Mouse (Mus musculus) limb, embryonic 15.5 days (tissue): ENCODE measurements around the gene Olfr655. TPM values are rescaled to one million over a fixed set of nuclear protein-coding genes. Genes with fewer than 3 reads are reported as not detected.

Experiments used
- ATAC-seq: fragments of 200-750 bp; cut with Nextera tagmentation; 2 replicates; pipeline ENCODE4 v1.8.0; 2017; ENCODE audit warnings: low read depth, moderate TSS enrichment; ENCODE audit not compliant: insufficient number of reproducible peaks, low FRiP score, low TSS enrichment
- H3K27ac ChIP-seq: fragments of 300-500 bp; sonication (generic); 2 replicates; pipeline ENCODE4 v1.5.1; 2015; ENCODE audit warnings: moderate library complexity, mild to moderate bottlenecking, inconsistent platforms
- H3K27me3 ChIP-seq: fragments of 300-500 bp; sonication (generic); 2 replicates; pipeline ENCODE4 v1.6.1; 2015; ENCODE audit warnings: inconsistent platforms
- H3K36me3 ChIP-seq: fragments of 300-500 bp; sonication (generic); 2 replicates; pipeline ENCODE4 v1.6.1; 2015; ENCODE audit warnings: inconsistent platforms
- H3K4me1 ChIP-seq: fragments of 300-500 bp; sonication (generic); 2 replicates; pipeline ENCODE4 v1.6.1; 2015; ENCODE audit warnings: inconsistent platforms
- H3K4me2 ChIP-seq: fragments of 300-500 bp; sonication (generic); 2 replicates; pipeline ENCODE4 v1.6.1; 2015; ENCODE audit warnings: mild to moderate bottlenecking, inconsistent platforms
- H3K4me3 ChIP-seq: fragments of 300-500 bp; sonication (generic); 2 replicates; pipeline ENCODE4 v1.5.1; 2015; ENCODE audit warnings: mild to moderate bottlenecking, inconsistent platforms
- H3K9ac ChIP-seq: fragments of 300-500 bp; sonication (generic); 2 replicates; pipeline ENCODE4 v1.6.1; 2015; ENCODE audit warnings: inconsistent platforms
- H3K9me3 ChIP-seq: fragments of 300-500 bp; sonication (generic); 2 replicates; pipeline ENCODE4 v1.6.1; 2016; ENCODE audit warnings: inconsistent platforms
- WGBS: fragments of 180-500 bp; shearing (Covaris S2); methylation state at CpG from one replicate; pipeline ENCODE4 v1.1.7; 2015; 5-methylcytosine and 5-hydroxymethylcytosine counted together
- polyA plus RNA-seq: library from polyadenylated mRNA; unstranded; fragments of >200 nt; fragmentation: Nextera tagmentation; extraction: Ambion mirVana; gene quantifications from 2 replicates; pipeline ENCODE4 v1.2.1, GENCODE M21; 2015

The Olfr655 gene
- not detected in 2 replicates for polyA plus RNA-seq

DNA sequence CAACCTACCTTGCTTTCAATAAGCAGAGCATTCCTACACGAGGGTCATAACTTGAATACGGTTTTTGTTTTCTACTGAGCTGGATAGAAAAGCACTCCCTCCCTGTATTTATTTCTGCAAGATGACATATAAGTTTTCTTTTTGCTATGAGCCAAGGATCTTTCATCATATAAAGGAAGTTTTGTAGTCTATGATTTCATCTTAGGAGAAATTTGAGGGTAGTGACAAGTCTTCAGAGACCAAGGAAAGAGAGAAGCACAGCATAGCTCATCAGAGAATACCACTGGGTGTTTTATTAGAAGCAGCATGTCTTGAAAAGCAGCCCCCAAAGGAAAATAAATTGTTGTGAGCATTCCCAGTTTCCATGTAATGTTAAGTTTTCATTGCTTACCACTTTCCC is at the start of gene Olfr655:
Olfr655 (minus strand) TSS at position 101 of the 400 bp plus-strand sequence.
- WGBS: 85% methylated on average over 2 of the region's 2 CpGs
- Histone ChIP-seq H3K36me3 (no peaks in the 10 kb centered on the region), H3K4me3 (no peak within 1 kb of the TSS), H3K9me3 (no peaks in the 10 kb centered on the region), H3K4me1 (no peaks in the 10 kb centered on the region), H3K27ac (no peak within 1 kb of the TSS), H3K4me2 (no peak within 1 kb of the TSS), H3K27me3 (no peaks in the 10 kb centered on the region), H3K9ac (no peak within 1 kb of the TSS)
- ATAC-seq: no peak

DNA sequence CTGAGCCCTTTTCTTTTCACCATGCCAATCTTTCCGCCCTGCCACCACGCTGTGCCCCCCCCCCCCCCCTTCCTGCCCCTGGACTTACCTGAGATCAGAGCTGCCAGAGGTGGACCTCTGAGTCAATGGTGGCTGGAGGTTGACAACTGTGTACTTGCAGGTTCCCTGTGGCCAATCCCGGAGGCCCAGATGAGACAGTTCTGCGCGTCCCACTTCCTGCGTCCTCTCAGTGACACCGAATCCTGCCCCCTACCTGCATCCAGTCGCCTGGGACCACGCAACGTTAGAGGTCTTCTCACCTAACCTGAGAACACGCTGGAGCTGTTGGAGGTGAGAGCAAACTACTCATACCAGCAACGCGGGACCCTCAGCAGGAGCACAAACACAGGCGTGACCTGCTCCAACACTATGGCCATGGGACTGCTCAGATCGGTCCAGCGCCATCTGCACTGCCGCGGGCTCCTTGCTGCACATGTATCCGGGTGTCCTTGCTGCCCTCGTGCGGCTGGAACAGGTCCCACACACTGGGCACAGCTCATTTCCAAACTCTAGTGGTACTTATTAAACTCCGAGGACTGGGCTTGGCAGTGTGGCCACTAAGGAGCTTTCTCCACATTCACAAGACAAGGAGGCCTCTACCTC is 45.4 kb upstream of the Olfr655 start, which contains the start of gene Olfr658:
Olfr658 (minus strand) TSS at position 465 of the 642 bp plus-strand sequence.
- Histone ChIP-seq H3K4me1 (no peaks in the 10 kb centered on the region), H3K27me3 (no peaks in the 10 kb centered on the region), H3K36me3 (no peaks in the 10 kb centered on the region), H3K27ac (no peak within 1 kb of the TSS), H3K4me3 (no peak within 1 kb of the TSS), H3K9ac (no peak within 1 kb of the TSS), H3K9me3 (no peaks in the 10 kb centered on the region), H3K4me2 (peak within 1 kb of the TSS; percentile 22; the same call in 1 of the 2 replicates)
- 23% methylated on average over 20 of the region's 22 CpGs for WGBS
- no peak for ATAC-seq

DNA sequence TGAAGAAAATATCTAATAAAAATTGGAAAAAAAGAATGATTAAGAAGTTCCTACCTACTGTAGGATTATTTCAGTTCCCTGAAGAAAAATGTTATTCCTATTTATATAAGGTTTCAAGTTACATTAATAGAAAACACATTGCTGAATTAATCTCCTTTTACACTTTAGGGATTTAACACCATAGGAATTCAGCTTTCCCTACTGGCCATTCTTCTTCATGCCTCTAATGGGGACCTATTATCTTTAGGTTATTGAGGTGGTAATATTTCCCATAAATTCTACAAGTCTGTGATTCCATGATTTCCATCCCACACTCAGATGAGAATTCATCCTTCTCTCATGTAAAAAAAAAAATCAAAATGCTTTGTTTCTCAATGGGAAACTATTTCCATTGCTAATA is 22.9 kb upstream of the Olfr655 start, which contains the start of gene Olfr657:
Olfr657 (plus strand) TSS at position 301 of the 400 bp plus-strand sequence.
- no peaks in the 10 kb centered on the region for H3K36me3 ChIP-seq
- no peak within 1 kb of the TSS for H3K9ac ChIP-seq
- no peak for ATAC-seq
- no peaks in the 10 kb centered on the region for H3K27me3 ChIP-seq
- H3K4me1 ChIP-seq: no peaks in the 10 kb centered on the region
- H3K9me3 ChIP-seq: no peaks in the 10 kb centered on the region
- H3K4me3 ChIP-seq: no peak within 1 kb of the TSS
- H3K4me2 ChIP-seq: no peak within 1 kb of the TSS
- no peak within 1 kb of the TSS for H3K27ac ChIP-seq

- Histone ChIP-seq H3K27me3 (no peaks in the 10 kb centered on the region), H3K27ac (no peak within 1 kb of the TSS), H3K4me2 (no peak within 1 kb of the TSS), H3K9me3 (no peaks in the 10 kb centered on the region), H3K4me1 (no peaks in the 10 kb centered on the region), H3K9ac (no peak within 1 kb of the TSS), H3K4me3 (no peak within 1 kb of the TSS), H3K36me3 (no peaks in the 10 kb centered on the region)
- no peak for ATAC-seq
- WGBS: 82% methylated on average over 4 of the region's 4 CpGs
Observed at GRCm38 (mm10) chr7:104613655-104614054, 12.1 kb upstream of the Olfr655 start, which contains the start of gene Olfr656. Olfr656 (plus strand) TSS chr7:104613955.

GRCm38 (mm10) chr7:104604727-104605126 is 3.1 kb upstream of the Olfr655 start:
- no peaks in the 10 kb centered on the region for H3K36me3 ChIP-seq
- no peaks in the 10 kb centered on the region for H3K27me3 ChIP-seq
- H3K9ac ChIP-seq: no peak overlapping the region
- H3K4me1 ChIP-seq: no peaks in the 10 kb centered on the region
- ATAC-seq: no peak
- H3K4me2 ChIP-seq: no peak overlapping the region
- no peaks in the 10 kb centered on the region for H3K9me3 ChIP-seq
- H3K27ac ChIP-seq: no peak overlapping the region
- H3K4me3 ChIP-seq: no peak overlapping the region

DNA sequence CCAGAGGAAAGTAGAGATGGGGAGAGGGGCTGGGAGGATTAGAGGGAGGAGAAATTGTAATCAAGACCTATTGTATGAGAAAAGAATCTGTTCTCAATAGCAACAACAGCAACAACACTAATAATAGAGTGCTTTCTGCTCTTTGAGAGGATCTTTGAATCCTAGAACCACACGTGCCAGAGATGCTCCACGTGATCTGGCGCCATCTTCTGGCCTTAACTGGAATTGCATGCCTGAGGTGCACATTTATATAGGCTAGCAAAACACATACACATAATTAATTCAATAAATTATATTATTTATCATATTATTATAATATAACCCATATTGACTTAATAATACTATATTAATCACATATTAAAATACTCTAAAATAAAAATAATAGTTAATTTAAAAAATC is 1.6 kb upstream of the Olfr655 start:
- H3K27me3 ChIP-seq: no peaks in the 10 kb centered on the region
- 6% methylated on average over 3 of the region's 3 CpGs for WGBS
- H3K36me3 ChIP-seq: no peaks in the 10 kb centered on the region
- ATAC-seq: no peak
- H3K27ac ChIP-seq: no peak overlapping the region
- H3K9me3 ChIP-seq: no peaks in the 10 kb centered on the region
- no peak overlapping the region for H3K9ac ChIP-seq
- no peak overlapping the region for H3K4me3 ChIP-seq
- no peak overlapping the region for H3K4me2 ChIP-seq
- no peaks in the 10 kb centered on the region for H3K4me1 ChIP-seq

GRCm38 (mm10) chr7:104588274-104588673 is 13.3 kb downstream of the Olfr655 start:
- H3K9ac ChIP-seq: no peak overlapping the region
- no peak for ATAC-seq
- no peak overlapping the region for H3K4me3 ChIP-seq
- no peaks in the 10 kb centered on the region for H3K27me3 ChIP-seq
- no peaks in the 10 kb centered on the region for H3K36me3 ChIP-seq
- 84% methylated on average over 5 of the region's 5 CpGs for WGBS
- H3K9me3 ChIP-seq: no peaks in the 10 kb centered on the region
- H3K27ac ChIP-seq: no peak overlapping the region
- no peaks in the 10 kb centered on the region for H3K4me1 ChIP-seq
- H3K4me2 ChIP-seq: no peak overlapping the region

DNA sequence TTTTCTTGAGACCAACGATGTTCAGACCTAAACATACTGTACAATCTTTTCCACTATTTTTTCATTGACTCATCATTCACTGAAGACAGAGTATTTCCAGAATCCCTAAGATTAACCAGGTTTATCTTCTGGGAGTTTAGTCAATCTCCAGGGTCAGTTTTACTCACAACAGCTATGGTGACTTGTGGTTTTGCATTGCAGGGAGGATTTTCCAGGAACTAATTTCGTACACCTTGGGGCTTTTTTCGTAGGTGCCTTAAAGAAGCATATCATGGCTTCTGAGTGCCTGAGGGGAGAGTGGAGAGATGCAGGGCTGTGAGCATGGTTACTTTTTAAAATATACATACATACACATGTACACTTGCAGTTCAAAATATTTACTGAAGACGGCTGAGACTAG is 14.9 kb downstream of the Olfr655 start, which contains the start of gene Olfr654:
Olfr654 (plus strand) TSS at position 301 of the 400 bp plus-strand sequence.
- no peak for ATAC-seq
- 81% methylated on average over 4 of the region's 4 CpGs for WGBS
- H3K4me1 ChIP-seq: no peaks in the 10 kb centered on the region

GRCm38 (mm10) chr7:104581429-104581828 is 20.1 kb downstream of the Olfr655 start:
- no peak for ATAC-seq
- Histone ChIP-seq H3K27me3 (no peaks in the 10 kb centered on the region), H3K27ac (no peak overlapping the region), H3K4me2 (no peak overlapping the region), H3K9me3 (no peaks in the 10 kb centered on the region), H3K36me3 (no peaks in the 10 kb centered on the region), H3K9ac (no peak overlapping the region), H3K4me3 (no peak overlapping the region), H3K4me1 (no peaks in the 10 kb centered on the region)
- WGBS: 83% methylated on average over 4 of the region's 4 CpGs

More for the DNA sequence above, 14.9 kb downstream of the Olfr655 start, which contains the start of gene Olfr654:
- H3K9ac ChIP-seq: no peak within 1 kb of the TSS
- H3K27me3 ChIP-seq: no peaks in the 10 kb centered on the region
- no peaks in the 10 kb centered on the region for H3K36me3 ChIP-seq
- no peak within 1 kb of the TSS for H3K27ac ChIP-seq
- H3K4me3 ChIP-seq: no peak within 1 kb of the TSS
- H3K4me2 ChIP-seq: no peak within 1 kb of the TSS
- H3K9me3 ChIP-seq: no peaks in the 10 kb centered on the region

- Histone ChIP-seq H3K36me3 (no peaks in the 10 kb centered on the region), H3K9me3 (no peaks in the 10 kb centered on the region), H3K4me1 (no peaks in the 10 kb centered on the region), H3K27me3 (no peaks in the 10 kb centered on the region), H3K4me3 (no peak overlapping the region), H3K27ac (no peak overlapping the region), H3K9ac (no peak overlapping the region), H3K4me2 (no peak overlapping the region)
- WGBS: 88% methylated on average over 4 of the region's 4 CpGs
- ATAC-seq: no peak
Observed at GRCm38 (mm10) chr7:104580846-104581245, 20.7 kb downstream of the Olfr655 start.

DNA sequence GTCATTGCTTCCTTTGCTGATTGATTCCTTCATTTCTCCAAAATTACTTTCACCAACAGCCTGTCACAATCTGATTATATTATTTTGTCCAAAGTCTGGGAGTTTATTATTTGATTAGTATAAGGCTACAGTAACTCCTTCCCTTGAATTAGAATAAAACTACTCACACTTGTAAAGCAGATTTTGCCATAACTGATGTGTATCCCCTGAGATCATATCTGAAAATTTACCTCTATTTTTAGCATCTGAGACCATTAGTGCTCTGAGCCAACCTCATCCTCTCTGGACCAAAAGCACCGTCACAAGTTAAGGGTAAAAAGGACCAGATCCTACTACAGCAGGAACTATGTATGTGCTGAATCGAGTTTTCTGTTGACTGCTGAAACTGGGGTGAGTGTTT is 24.6 kb downstream of the Olfr655 start, which contains the start of gene Olfr653:
Olfr653 (plus strand) TSS at position 301 of the 400 bp plus-strand sequence.
- ATAC-seq: no peak
- Histone ChIP-seq H3K4me3 (no peak within 1 kb of the TSS), H3K27ac (no peak within 1 kb of the TSS), H3K4me1 (no peaks in the 10 kb centered on the region), H3K9me3 (no peaks in the 10 kb centered on the region), H3K27me3 (no peaks in the 10 kb centered on the region), H3K4me2 (no peak within 1 kb of the TSS), H3K36me3 (no peaks in the 10 kb centered on the region), H3K9ac (no peak within 1 kb of the TSS)
- WGBS: 66% methylated on average over 2 of the region's 2 CpGs

GRCm38 (mm10) chr7:104560601-104561000 is 41.0 kb downstream of the Olfr655 start, which contains the start of gene Olfr652:
Olfr652 (plus strand) TSS chr7:104560901.
- Histone ChIP-seq H3K9ac (no peak within 1 kb of the TSS), H3K4me2 (no peak within 1 kb of the TSS), H3K36me3 (no peaks in the 10 kb centered on the region), H3K27ac (no peak within 1 kb of the TSS), H3K4me1 (no peaks in the 10 kb centered on the region), H3K4me3 (no peak within 1 kb of the TSS), H3K9me3 (no peaks in the 10 kb centered on the region), H3K27me3 (no peaks in the 10 kb centered on the region)
- no peak for ATAC-seq
